Mouse (Mus musculus) kidney, postnatal 36 days (tissue): ENCODE data around the gene Hmgn1.
"Not testable (repeated sequence)": the region's sequence is repeated elsewhere in the genome, so short reads cannot be mapped to it uniquely, and the experiment has no call there.

Source experiments
- DNase-seq, 2 experiments: peaks; one replicate each; pipeline ENCODE4 v3.0.0; 2021 to 2022; ENCODE audit warnings: mixed read lengths in 2 of 2

Gene Hmgn1

GRCm38 (mm10) chr16:96120022-96120623 is 7.4 kb downstream of the Hmgn1 start:
- DNase-seq, result no peak

DNA sequence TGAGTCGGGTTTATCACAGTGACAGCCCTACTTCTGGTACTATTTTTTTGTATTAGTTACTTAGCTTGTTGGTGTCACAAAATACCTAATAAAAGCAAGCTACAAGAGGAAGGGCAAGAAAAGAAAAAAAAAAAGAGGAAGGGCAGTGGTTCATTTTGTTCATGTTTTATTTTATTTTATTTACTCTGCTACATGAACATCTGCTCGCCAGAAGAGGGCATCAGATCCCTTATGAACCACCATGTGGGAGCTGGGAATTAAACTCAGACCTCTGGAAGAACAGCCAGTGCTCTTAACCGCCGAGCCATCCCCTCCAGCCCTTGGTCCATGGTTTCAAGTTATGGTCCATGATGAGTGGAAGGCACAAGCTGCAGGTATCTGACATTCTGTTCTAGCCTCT is 12.8 kb downstream of the Hmgn1 start:
- peak in 1 of 2 experiments; percentile 15 for DNase-seq

- no peak for DNase-seq
Measured at GRCm38 (mm10) chr16:96112769-96113168, 14.8 kb downstream of the Hmgn1 start.

- no peak for DNase-seq
Measured at GRCm38 (mm10) chr16:96110655-96111345, 16.7 kb downstream of the Hmgn1 start.

DNA sequence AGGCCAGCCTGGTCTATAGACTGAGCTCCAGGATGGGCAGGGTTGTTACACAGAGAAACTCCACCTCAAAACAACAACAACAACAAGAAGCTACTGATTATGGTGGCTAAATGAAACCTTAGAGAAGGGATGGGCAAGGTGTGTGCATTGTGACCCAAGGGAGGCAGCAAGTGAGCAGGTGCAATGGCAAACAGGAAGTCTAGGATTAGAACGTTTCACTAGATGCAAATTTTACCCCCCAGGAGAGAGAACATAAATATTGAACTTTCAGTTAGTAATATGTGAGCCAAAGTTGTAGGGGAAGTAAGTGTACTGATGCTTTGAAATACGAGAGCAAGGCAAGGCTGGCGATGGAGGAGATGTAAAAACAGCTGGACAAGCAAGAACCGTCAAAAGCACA is 17.9 kb downstream of the Hmgn1 start:
- DNase-seq, result no peak

DNA sequence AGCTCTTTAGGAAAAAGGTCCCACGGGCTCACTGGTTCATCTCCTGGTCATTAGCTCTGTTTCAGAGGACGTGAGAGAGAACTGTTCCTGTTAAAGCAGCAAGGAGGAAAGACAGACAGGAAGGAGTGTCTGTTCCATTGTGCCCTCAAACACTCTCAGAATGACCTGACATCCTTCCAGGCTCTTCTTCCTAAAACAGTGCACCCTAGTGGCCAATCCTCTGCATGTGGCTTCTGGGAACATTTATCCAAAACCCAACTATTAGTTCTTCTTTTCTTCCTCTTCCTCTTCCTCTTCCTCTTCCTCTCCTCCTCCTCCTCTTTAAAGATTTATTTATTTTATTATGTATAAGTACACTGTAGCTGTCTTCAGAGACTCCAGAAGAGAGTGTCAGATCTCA is 24.5 kb downstream of the Hmgn1 start:
- DNase-seq, result peak; percentile 34 to 55

DNA sequence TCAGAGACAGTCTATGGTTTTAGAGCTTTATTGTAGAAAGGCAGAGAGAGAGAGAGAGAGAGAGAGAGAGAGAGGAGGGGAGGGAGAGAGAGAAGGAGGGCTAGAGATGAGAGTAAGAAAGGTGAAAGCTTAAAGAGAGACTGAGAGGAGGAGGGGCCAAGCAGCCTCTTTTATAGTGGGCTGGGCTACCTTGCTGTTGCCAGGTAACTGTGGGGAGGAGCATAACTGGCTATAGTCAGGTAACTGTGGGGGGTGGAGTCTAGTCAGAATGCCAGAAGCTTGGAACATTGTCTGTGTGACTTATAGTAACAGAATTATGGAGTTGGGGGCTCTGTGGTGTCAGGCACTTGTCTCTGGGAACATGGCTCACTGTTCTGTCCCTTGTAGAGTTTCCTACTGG is 29.7 kb downstream of the Hmgn1 start:
- DNase-seq, result not testable (repeated sequence)

GRCm38 (mm10) chr16:96095966-96096365 is 31.6 kb downstream of the Hmgn1 start:
- DNase-seq, result no peak

DNA sequence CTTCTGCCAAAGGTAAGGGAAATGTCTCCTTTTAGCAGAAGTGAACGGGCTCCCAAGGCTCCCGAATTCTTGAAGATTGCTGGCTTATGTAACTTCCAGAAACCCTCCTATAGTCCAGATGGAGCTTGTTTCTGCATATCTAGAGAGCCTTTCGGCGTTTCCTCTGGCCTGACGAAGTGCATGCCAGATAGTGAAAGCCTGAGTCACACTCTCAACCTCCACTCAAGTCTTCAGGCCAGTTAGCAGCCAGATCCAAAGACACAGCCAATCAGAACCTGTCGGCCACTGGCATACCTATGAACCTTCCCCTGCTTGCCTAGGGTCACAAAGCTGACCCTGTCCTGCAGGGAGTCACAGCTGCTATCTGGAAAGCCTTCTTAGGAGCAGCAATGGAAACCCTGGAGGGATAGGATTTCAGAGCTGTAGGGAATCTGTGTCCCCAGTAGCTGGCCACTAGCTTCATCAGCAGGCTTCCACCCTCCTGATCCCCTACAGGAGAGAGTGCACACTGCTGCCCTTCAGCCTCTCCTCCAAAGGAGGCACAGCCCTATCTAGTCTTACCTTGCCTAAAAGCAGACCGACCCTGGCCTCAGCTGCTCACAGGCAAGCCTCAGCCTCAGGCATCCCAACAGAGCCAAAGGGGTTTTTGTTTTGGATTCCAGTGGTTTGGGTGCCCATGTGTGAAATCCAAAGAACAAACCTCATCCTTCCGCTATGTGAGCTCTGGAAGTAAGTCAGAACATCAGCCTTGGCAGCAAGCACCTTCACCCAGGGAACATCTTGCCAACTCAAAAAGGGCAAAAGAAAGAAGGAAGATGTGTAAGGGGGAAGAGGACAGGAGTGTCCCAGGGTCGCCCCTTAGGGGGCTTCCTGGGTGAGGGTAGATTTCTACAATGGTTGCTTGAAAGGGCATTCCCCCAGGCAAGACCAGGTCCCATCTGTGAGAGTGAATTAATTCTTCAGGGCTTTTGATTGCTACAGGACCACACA is 35.7 kb downstream of the Hmgn1 start:
- DNase-seq, result no peak

- no peak for DNase-seq
Measured at GRCm38 (mm10) chr16:96088120-96088519, 39.4 kb downstream of the Hmgn1 start.

GRCm38 (mm10) chr16:96087436-96087835 is 40.1 kb downstream of the Hmgn1 start:
- no peak for DNase-seq

GRCm38 (mm10) chr16:96087001-96087400 is 40.5 kb downstream of the Hmgn1 start:
- no peak for DNase-seq

- no peak for DNase-seq
Measured at GRCm38 (mm10) chr16:96085597-96085996, 41.9 kb downstream of the Hmgn1 start.

GRCm38 (mm10) chr16:96083179-96083646 is 44.3 kb downstream of the Hmgn1 start:
- peak; percentile 79 to 87 for DNase-seq

GRCm38 (mm10) chr16:96082301-96083178 is 45.0 kb downstream of the Hmgn1 start, which contains the start of gene Brwd1:
Brwd1 (minus strand) TSS chr16:96082526.
- DNase-seq, result peak; percentile 94

- DNase-seq, result peak; percentile 56 to 77
Measured at GRCm38 (mm10) chr16:96081742-96082241, 45.7 kb downstream of the Hmgn1 start.

DNA sequence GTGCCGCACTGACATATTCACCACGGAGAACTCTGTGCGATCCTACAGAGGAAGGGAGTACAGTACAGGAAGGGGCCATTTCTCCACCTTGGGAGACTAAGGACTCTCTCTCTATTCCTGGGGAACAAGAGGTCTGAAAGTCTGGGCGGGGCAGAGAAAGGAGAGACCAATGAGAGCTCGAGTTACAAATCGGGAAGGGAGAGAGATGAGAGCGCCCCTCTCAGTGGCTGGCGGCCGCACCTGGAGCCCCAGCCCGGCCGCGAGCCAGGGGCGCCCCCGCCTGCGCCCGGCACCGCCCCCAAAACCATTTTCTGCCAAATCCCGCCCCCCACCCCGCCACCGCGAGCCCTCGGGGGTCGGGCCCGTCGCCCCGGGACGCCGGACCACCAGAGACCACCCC is 46.2 kb downstream of the Hmgn1 start:
- peak; percentile 90 to 93 for DNase-seq

DNA sequence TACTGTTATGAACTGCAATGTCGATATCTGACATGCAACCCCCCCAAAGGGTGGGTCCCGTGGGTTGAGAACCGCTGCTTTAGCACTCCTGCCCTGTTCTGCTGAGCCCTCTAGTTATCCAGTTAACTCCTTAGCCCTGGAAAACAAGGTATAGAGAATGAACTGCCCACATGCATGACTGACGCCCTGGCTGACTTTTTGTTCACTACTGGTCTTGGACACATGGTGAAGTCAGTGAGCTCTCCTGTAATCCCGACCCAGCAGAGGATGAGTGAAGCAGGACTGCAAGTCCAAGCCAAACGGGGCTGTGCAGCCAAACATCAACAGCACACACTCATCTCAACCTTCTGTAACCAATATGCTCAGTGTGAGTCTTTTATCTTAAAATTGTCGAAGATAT is 47.0 kb downstream of the Hmgn1 start:
- DNase-seq, result no peak
